Mouse (Mus musculus): ENCODE measurements around the gene Mmd2.

GRCm38 (mm10) chr5:142583616-142584126, 24.9 kb downstream of the Mmd2 start:
- no peak for TF ChIP-seq POLR2A (IDR thresholded peaks at IDR 0.05; ENCODE audit: extremely low read depth, insufficient read depth, low read length)
- no peak for TF ChIP-seq CTCF (IDR thresholded peaks at IDR 0.05; ENCODE audit: extremely low read depth, insufficient read depth, low read length)

All from cortical plate, adult 2 months (tissue).